Mouse (Mus musculus): ENCODE data around the gene Ezh1. TPM values are rescaled to one million over a fixed set of nuclear protein-coding genes. Genes with fewer than 3 reads are reported as not detected.
"Not testable (repeated sequence)": the region's sequence is repeated elsewhere in the genome, so short reads cannot be mapped to it uniquely, and the experiment has no call there.

The Ezh1 gene
- polyA plus RNA-seq, 1 experiment from 2014 or later: 20.4 TPM

DNA sequence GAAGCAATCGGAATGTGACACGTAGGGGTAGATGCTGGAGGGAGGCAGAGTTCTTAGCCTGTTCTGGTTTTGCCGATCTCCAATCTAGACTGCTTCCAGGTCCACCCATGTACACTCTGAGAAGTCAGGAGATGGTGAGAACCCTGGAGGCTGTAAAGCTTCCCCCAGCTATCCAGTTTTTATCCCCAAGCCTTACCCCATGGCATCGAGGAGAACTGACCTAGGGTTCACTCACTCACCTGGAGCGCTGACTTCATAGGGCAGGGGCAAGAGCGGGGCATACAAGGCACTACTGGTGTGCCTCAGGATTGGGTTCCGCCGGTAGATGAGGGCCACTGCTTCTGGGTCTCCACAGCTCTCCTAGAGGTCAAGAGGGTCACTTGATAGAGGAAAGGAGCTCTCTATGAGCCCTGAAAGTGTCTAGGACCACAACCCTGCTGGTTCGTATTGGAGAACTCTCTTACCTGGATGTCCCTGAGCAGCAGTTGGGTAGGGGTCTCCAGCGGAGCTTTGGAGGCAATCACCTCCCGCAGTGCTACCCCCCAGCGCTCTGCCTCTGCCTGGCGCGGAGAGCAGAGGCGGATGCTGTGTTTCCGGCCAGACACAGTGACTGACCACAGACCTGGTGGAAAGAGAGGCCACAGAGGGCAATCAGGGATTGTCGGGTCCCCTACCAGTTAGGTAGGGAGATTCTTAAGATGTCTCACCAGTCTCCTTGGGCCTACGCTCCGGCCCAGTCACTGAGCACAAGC lies 58.9 kb downstream of the Ezh1 start:
- Histone ChIP-seq H3K27ac (no peak overlapping the region), H3K27me3 (peaks cover 81% of the 10 kb centered on the region), H3K9me3 (no peaks in the 10 kb centered on the region), H3K36me3 (peaks cover 49% of the 10 kb centered on the region), H3K4me2 (no peak overlapping the region), H3K4me1 (replicated peaks) (peaks cover 49% of the 10 kb centered on the region), H3K9ac (no peak overlapping the region), H3K4me3 (no peak overlapping the region)
- no peak for ATAC-seq (ENCODE audit: low FRiP score)
- 44% methylated on average over 19 of the region's 19 CpGs for WGBS

- peaks cover 40% of the 10 kb centered on the region for H3K4me1 ChIP-seq (replicated peaks)
- 40% methylated on average over 14 of the region's 14 CpGs for WGBS
- no peaks in the 10 kb centered on the region for H3K9me3 ChIP-seq
- no peak overlapping the region for H3K9ac ChIP-seq
- H3K4me2 ChIP-seq: no peak overlapping the region
- no peak overlapping the region for H3K27ac ChIP-seq
- H3K36me3 ChIP-seq: peaks cover 60% of the 10 kb centered on the region
- H3K4me3 ChIP-seq: no peak overlapping the region
- H3K27me3 ChIP-seq: peaks cover 91% of the 10 kb centered on the region
- no peak for ATAC-seq (ENCODE audit: low FRiP score)
Measured at GRCm38 (mm10) chr11:101166357-101166756, 59.9 kb downstream of the Ezh1 start.

GRCm38 (mm10) chr11:101164677-101165580 lies 61.3 kb downstream of the Ezh1 start:
- no peaks in the 10 kb centered on the region for H3K9me3 ChIP-seq
- H3K27me3 ChIP-seq: peaks cover 91% of the 10 kb centered on the region
- no peak overlapping the region; the same call in 1 of the 2 replicates for H3K4me2 ChIP-seq
- H3K36me3 ChIP-seq: peaks cover 66% of the 10 kb centered on the region
- ATAC-seq (ENCODE audit: low FRiP score): no peak
- no peak overlapping the region for H3K9ac ChIP-seq
- no peak overlapping the region for H3K27ac ChIP-seq
- 18% methylated on average over 35 of the region's 35 CpGs for WGBS
- H3K4me1 ChIP-seq (replicated peaks): peaks cover 30% of the 10 kb centered on the region
- peak overlapping the region; percentile 21; the same call in 1 of the 2 replicates for H3K4me3 ChIP-seq

GRCm38 (mm10) chr11:101164351-101164665 lies 62.0 kb downstream of the Ezh1 start:
- H3K9me3 ChIP-seq: no peaks in the 10 kb centered on the region
- H3K27me3 ChIP-seq: peaks cover 91% of the 10 kb centered on the region
- WGBS: 7% methylated on average over 21 of the region's 21 CpGs
- H3K27ac ChIP-seq: no peak overlapping the region
- H3K4me2 ChIP-seq: peak overlapping the region; percentile 45
- peaks cover 66% of the 10 kb centered on the region for H3K36me3 ChIP-seq
- peaks cover 24% of the 10 kb centered on the region for H3K4me1 ChIP-seq (replicated peaks)
- H3K4me3 ChIP-seq: peak overlapping the region; percentile 21
- peak overlapping the region; percentile 46 for H3K9ac ChIP-seq
- ATAC-seq (ENCODE audit: low FRiP score): no peak

DNA sequence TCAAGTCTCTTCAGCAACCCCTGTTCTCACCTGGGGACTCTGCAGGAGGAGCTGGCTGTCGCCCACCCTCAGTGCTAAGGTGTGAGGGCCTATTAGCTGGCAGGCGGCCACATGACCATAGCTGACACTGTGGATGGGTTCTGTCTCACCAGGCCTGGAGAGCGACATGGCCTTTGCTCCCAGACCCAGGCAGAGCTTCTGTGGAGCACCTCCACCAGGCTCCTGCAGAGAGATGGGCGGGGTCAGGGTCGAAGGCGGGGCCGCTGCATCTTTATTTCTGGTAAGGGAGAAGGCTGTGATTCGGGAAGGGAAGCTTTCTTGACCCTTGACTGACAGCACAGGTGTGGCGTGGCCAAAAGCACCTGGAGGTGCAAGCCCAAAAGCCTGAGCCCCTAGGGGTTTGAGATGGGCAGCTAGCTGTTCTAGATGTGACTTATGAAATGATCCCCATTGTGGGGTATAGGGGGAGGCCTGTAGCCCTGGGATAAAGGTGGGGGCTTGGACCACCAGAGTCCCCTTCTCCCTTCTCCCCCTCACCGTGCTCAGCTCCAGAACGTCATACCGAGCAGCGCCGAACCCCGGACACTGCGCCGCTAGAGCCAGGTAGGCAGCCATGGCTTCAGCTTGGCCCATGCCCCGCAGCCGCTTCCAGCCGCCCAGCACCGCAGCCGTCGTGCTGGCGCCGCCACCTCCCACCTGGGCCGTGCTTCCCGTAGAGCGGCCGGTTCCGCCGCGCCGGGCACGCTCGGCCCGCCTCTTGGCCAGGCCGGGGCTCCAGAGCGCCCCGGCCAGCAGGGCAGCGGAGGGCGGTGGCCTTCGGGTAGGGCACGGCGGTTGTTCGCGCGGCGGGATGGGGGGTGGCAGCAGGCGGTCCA lies 62.5 kb downstream of the Ezh1 start:
- Histone ChIP-seq H3K4me1 (replicated peaks) (peaks cover 18% of the 10 kb centered on the region), H3K9ac (peak overlapping the region; percentile 46), H3K27ac (no peak overlapping the region), H3K36me3 (peaks cover 69% of the 10 kb centered on the region), H3K4me3 (peak overlapping the region; percentile 21), H3K4me2 (peak overlapping the region; percentile 45), H3K9me3 (no peaks in the 10 kb centered on the region), H3K27me3 (peaks cover 91% of the 10 kb centered on the region)
- ATAC-seq (ENCODE audit: low FRiP score): no peak
- 14% methylated on average over 43 of the region's 49 CpGs for WGBS

- ATAC-seq (ENCODE audit: low FRiP score): no peak
- peaks cover 91% of the 10 kb centered on the region for H3K27me3 ChIP-seq
- H3K4me2 ChIP-seq: no peak overlapping the region
- H3K36me3 ChIP-seq: peaks cover 68% of the 10 kb centered on the region
- H3K27ac ChIP-seq: no peak overlapping the region
- H3K9ac ChIP-seq: no peak overlapping the region
- H3K9me3 ChIP-seq: no peaks in the 10 kb centered on the region
- peaks cover 12% of the 10 kb centered on the region for H3K4me1 ChIP-seq (replicated peaks)
- no peak overlapping the region for H3K4me3 ChIP-seq
- 62% methylated on average over 5 of the region's 5 CpGs for WGBS
Measured at GRCm38 (mm10) chr11:101162772-101163171, 63.5 kb downstream of the Ezh1 start.

DNA sequence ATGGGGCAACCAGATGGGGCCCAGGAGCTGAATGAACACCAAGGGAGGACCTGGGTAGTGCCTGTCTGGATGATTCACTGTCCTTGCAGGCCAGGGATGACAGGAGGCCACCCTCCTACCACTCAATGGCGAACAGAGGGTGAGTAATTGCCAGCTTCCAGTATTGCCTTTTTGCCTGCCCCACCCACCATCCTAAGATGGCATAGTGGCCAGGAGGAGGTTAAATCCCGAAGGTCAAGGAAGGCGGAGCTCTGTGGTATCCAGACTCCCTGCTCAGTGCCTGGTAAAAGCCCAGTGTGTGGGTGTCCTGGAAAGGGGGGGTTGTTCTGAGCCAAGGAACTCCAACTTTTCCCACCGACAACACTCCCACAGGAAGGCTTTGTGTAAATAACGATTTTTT lies 64.0 kb downstream of the Ezh1 start:
- peaks cover 12% of the 10 kb centered on the region for H3K4me1 ChIP-seq (replicated peaks)
- H3K36me3 ChIP-seq: peaks cover 64% of the 10 kb centered on the region
- H3K9ac ChIP-seq: no peak overlapping the region
- H3K27ac ChIP-seq: no peak overlapping the region
- no peaks in the 10 kb centered on the region for H3K9me3 ChIP-seq
- no peak for ATAC-seq (ENCODE audit: low FRiP score)
- H3K4me2 ChIP-seq: no peak overlapping the region
- H3K27me3 ChIP-seq: peaks cover 91% of the 10 kb centered on the region
- WGBS: 49% methylated on average over 5 of the region's 5 CpGs
- H3K4me3 ChIP-seq: no peak overlapping the region

DNA sequence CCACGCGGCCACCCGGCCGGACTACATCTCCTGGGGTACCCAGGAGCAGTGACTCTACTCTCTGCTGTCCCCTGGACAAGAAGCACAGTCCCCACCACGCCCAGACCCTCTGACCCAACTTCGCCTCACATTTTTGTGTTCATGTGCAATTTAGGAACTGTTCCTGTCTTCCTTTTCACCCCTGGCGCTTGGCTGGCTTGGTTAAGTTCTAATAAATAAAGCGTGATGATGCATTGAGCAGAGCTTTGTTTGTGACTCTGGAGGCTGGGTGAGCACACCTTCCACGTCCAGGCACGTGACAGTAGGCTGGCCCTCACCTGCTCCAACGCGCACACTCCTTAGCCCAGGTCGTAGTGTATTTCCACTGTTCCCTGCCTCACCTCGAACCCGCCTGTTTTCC lies 64.7 kb downstream of the Ezh1 start:
- Histone ChIP-seq H3K4me2 (no peak overlapping the region), H3K4me3 (no peak overlapping the region), H3K9ac (no peak overlapping the region), H3K36me3 (peaks cover 56% of the 10 kb centered on the region), H3K27me3 (peaks cover 86% of the 10 kb centered on the region), H3K4me1 (replicated peaks) (peaks cover 15% of the 10 kb centered on the region), H3K27ac (no peak overlapping the region), H3K9me3 (no peaks in the 10 kb centered on the region)
- WGBS: 87% methylated on average over 15 of the region's 15 CpGs
- ATAC-seq (ENCODE audit: low FRiP score): no peak

DNA sequence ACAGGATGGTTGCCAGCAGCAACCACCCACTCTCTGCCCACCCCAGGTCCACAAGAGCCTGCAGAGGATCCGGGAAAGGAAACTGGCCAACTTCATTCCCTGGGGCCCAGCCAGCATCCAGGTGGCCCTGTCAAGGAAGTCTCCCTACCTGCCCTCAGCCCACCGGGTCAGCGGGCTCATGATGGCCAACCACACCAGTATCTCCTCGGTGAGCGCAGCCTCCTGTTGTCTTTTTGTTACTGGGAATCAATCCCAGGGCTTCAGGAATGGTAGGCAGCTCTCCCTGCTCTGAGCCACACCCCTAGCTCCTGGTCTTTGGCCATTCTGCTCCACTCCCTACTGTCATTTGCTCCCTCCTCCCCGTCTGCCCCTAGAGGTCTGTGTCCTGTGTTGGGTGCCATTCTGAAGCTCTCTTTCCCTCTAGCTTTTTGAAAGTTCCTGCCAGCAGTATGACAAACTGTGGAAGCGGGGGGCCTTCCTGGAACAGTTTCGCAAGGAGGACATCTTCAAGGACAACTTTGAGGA lies 65.2 kb downstream of the Ezh1 start:
- not testable (repeated sequence) for H3K9ac ChIP-seq; H3K4me2 ChIP-seq; ATAC-seq (ENCODE audit: low FRiP score); H3K9me3 ChIP-seq; H3K4me3 ChIP-seq; H3K27ac ChIP-seq
- Histone ChIP-seq H3K27me3 (peaks cover 82% of the 10 kb centered on the region), H3K36me3 (peaks cover 51% of the 10 kb centered on the region), H3K4me1 (replicated peaks) (peaks cover 20% of the 10 kb centered on the region)
- 76% methylated on average over 8 of the region's 8 CpGs for WGBS

DNA sequence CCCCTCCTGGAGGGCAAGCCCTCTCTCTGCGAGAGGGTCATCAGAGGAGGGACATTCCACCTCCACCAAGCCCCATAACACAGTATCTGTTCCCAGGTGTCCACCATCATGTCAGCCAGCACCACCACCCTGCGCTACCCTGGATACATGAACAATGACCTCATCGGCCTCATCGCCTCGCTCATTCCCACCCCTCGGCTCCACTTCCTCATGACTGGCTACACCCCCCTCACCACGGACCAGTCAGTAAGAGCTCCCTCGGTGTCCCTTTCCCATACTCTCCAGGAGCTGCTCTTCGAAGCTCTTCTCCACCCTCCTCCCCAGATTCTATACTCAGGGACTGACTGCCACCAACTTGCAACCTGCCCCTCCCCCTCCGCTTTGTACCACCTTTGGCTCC lies 66.1 kb downstream of the Ezh1 start:
- 86% methylated on average over 9 of the region's 10 CpGs for WGBS

DNA sequence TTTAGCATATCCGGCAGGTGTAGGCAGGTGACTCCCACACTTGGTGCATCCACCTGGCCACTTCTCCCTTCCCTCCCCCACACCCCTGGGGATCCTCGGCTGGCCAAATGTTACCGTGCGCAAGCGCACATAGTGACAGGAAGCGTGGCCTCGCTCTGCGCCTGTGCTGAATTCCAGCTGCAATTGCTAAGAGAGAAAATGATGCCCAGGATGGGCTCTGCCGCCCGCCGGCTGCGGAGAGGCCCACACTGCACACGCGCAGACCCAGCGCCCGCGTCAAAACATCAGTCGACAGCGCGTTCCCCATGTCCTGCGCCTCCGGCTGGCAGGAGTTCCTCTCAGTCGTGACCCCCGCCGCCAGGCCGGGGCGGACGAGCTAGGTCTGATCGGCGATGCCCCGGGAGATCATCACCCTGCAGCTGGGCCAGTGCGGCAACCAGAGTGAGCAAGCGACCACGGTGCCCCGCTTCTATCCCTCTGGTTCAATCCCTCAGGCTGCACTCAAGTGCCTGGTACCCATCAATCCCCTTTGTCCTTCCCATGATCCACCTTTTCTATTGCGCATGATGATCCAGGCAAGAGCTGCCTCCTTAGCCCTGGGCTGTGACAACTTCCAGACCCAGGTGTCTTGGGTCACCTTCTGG lies 70.4 kb downstream of the Ezh1 start, which contains the start of gene Tubg2:
Gene Tubg2, plus strand, starts transcription at position 180 of the 644 bp plus-strand sequence.
- 2% methylated on average over 36 of the region's 36 CpGs for WGBS
- peak within 1 kb of the TSS; percentile 71 for H3K4me2 ChIP-seq
- H3K9ac ChIP-seq: peak within 1 kb of the TSS; percentile 83
- H3K36me3 ChIP-seq: 0 out of 2 replicates have a peak, but pooled peaks cover 6% of the 10 kb centered on the region
- peaks cover 17% of the 10 kb centered on the region for H3K4me1 ChIP-seq (replicated peaks)
- H3K27me3 ChIP-seq: peaks cover 30% of the 10 kb centered on the region
- no peaks in the 10 kb centered on the region for H3K9me3 ChIP-seq
- ATAC-seq (ENCODE audit: low FRiP score): peak; percentile 94
- H3K27ac ChIP-seq: peak within 1 kb of the TSS; percentile 95
- peak within 1 kb of the TSS; percentile 49 for H3K4me3 ChIP-seq

More for the DNA sequence above, 66.1 kb downstream of the Ezh1 start:
- not testable (repeated sequence) for H3K9ac ChIP-seq; H3K27ac ChIP-seq; H3K4me2 ChIP-seq; H3K9me3 ChIP-seq; ATAC-seq (ENCODE audit: low FRiP score); H3K4me3 ChIP-seq
- peaks cover 28% of the 10 kb centered on the region for H3K4me1 ChIP-seq (replicated peaks)
- H3K27me3 ChIP-seq: peaks cover 73% of the 10 kb centered on the region
- H3K36me3 ChIP-seq: peaks cover 47% of the 10 kb centered on the region

All from hindbrain, embryonic 13.5 days (tissue).